In the genomic region with DNA sequence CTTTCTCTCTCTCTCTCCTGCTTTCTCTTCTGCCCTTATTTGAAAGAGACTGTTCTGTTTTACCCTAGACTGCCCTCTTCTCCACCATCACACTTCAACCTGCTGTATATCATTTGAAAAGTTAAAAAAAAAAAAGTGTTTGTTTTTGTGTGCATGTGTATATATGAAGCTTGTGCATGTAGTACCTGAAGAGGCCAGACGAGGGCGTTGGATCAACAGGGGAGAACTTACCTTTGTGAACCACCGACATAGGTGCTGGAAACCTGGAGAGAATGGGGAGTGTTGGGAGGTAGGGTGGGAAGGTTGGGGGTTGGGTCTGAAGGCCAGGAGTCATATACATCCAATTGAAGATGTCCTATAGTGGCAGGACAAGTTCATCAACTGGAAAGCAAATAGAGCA, we compare ENCODE assay signal across 12 mouse cellular contexts.
DNase-seq lines count a peak whose midpoint lies in the region; ATAC-seq and TF ChIP-seq lines count a peak whose summit lies in the region.
"Had no signal": no experiment of that assay in that cellular context is flagged by ENCODE, and none has a peak within 500 bp of the region (broad histone marks: within the 10 kb centered on the region; RNA-seq: fewer than 3 reads in every experiment).

No protein-coding gene starts in this region.

- H3K4me2 ChIP-seq in liver, postnatal 0 days (ENCODE audit: low read depth, low read length), result no peak overlapping the region
- H3K4me2 ChIP-seq: forebrain, embryonic 12.5 days; midbrain, embryonic 12.5 days had no signal

- H3K9ac ChIP-seq in MEL (ENCODE audit: control insufficient read depth, low read depth, low read length, poor library complexity, severe bottlenecking), result no peak overlapping the region
- H3K9ac ChIP-seq in liver, postnatal 0 days (replicated peaks), result no peak overlapping the region
- H3K9ac ChIP-seq: forebrain, embryonic 12.5 days; midbrain, embryonic 12.5 days had no signal

- no peak for ATAC-seq in liver, postnatal 0 days

- WGBS in liver, postnatal 0 days (ENCODE audit: insufficient replicate concordance), result 40% methylated on average over 3 of the region's 3 CpGs

- H3K27ac ChIP-seq in layer of hippocampus, adult 2 months, result no peak overlapping the region
- H3K27ac ChIP-seq in MEL (ENCODE audit: control insufficient read depth, low read depth, low read length), result no peak overlapping the region
- H3K27ac ChIP-seq in liver, postnatal 0 days (ENCODE audit: low read depth), result no peak overlapping the region
- H3K27ac ChIP-seq: forebrain, embryonic 12.5 days; midbrain, embryonic 12.5 days had no signal

- H3K36me3 ChIP-seq in MEL (ENCODE audit: control insufficient read depth in 1 of 2, insufficient read depth in 2 of 2, low read length in 2 of 2), result no peaks in the 10 kb centered on the region
- no peaks in the 10 kb centered on the region for H3K36me3 ChIP-seq in liver, postnatal 0 days (replicated peaks; ENCODE audit: insufficient read depth, low read length)
- H3K36me3 ChIP-seq: forebrain, embryonic 12.5 days; midbrain, embryonic 12.5 days had no signal

- H3K9me3 ChIP-seq in MEL (replicated peaks; ENCODE audit: insufficient read depth, low read length), result no peaks in the 10 kb centered on the region
- no peaks in the 10 kb centered on the region for H3K9me3 ChIP-seq in liver, postnatal 0 days (ENCODE audit: low read length)
- H3K9me3 ChIP-seq: forebrain, embryonic 12.5 days; midbrain, embryonic 12.5 days had no signal

- H3K4me1 ChIP-seq in MEL (ENCODE audit: control insufficient read depth in 1 of 2, insufficient read depth in 2 of 2, low read length in 2 of 2), result no peaks in the 10 kb centered on the region
- H3K4me1 ChIP-seq in liver, postnatal 0 days (ENCODE audit: insufficient read depth), result no peaks in the 10 kb centered on the region
- H3K4me1 ChIP-seq: forebrain, embryonic 12.5 days; midbrain, embryonic 12.5 days had no signal

- no peaks in the 10 kb centered on the region for H3K27me3 ChIP-seq in MEL (ENCODE audit: control insufficient read depth in 1 of 2, insufficient read depth in 2 of 2, low read length in 2 of 2)
- H3K27me3 ChIP-seq in liver, postnatal 0 days (ENCODE audit: insufficient read depth, low read length), result no peaks in the 10 kb centered on the region
- H3K27me3 ChIP-seq: forebrain, embryonic 12.5 days; midbrain, embryonic 12.5 days had no signal

- H3K4me3 ChIP-seq in layer of hippocampus, adult 2 months, result no peak overlapping the region
- no peak overlapping the region for H3K4me3 ChIP-seq in MEL (ENCODE audit: control insufficient read depth in 1 of 2, insufficient read depth in 1 of 2, low read depth in 2 of 2, low read length in 2 of 2)
- no peak overlapping the region for H3K4me3 ChIP-seq in liver, postnatal 0 days (ENCODE audit: low read depth, low read length)
- H3K4me3 ChIP-seq: forebrain, embryonic 12.5 days; midbrain, embryonic 12.5 days had no signal

- no peak for TF ChIP-seq EP300 in MEL (IDR thresholded peaks at IDR 0.05; ENCODE audit: low read depth in 1 of 2, low read length in 2 of 2)
- TF ChIP-seq EP300 in liver, postnatal 0 days (IDR thresholded peaks at IDR 0.05; ENCODE audit: low read depth), result no peak

- TF ChIP-seq RAD21 in MEL (IDR thresholded peaks at IDR 0.05; ENCODE audit: low read depth, low read length), result peak; percentile 17

- DNase-seq in cerebellum, adult 18-20 months, result peak; percentile 8 to 30
- no peak for DNase-seq in cerebellum, postnatal 4 days (ENCODE audit: low spot score in 2 of 2)
- no peak for DNase-seq in layer of hippocampus, adult 2 months (ENCODE audit: low spot score in 2 of 2)
- no peak for DNase-seq in layer of hippocampus, postnatal 14 days (ENCODE audit: low spot score in 2 of 2)
- peak; percentile 57 for DNase-seq in MEL (ENCODE audit: low read depth, low spot score)
- peak; percentile 53 for DNase-seq in liver, postnatal 0 days
- no peak for DNase-seq in right cerebral cortex, postnatal 25 days
- DNase-seq in left cerebral cortex, adult 11 months (ENCODE audit: low spot score), result no peak
- DNase-seq: spleen, adult 18-20 months; thymus, postnatal 36 days had no signal

- no peaks in the 10 kb centered on the region for H3K79me2 ChIP-seq in MEL (ENCODE audit: control insufficient read depth, insufficient read depth, low read length, poor library complexity)

- TF ChIP-seq CTCF in layer of hippocampus, adult 2 months (conservative IDR thresholded peaks at IDR 0.05), result peak; percentile 55
- TF ChIP-seq CTCF in MEL (IDR thresholded peaks at IDR 0.05 in 2 of 3, conservative IDR thresholded peaks at IDR 0.05 in 1 of 3; ENCODE audit: control insufficient read depth in 1 of 3, insufficient read depth in 1 of 3, low read depth in 2 of 3, low read length in 3 of 3, poor library complexity in 1 of 3, severe bottlenecking in 1 of 3), result peak; percentile 37 to 56 (median 52); a peak in 5 of 6 replicates
- peak; percentile 62 for TF ChIP-seq CTCF in liver, postnatal 0 days (IDR thresholded peaks at IDR 0.05; ENCODE audit: low read depth)

- no peak for TF ChIP-seq POLR2A in MEL (IDR thresholded peaks at IDR 0.05; ENCODE audit: control insufficient read depth in 1 of 2, insufficient read depth in 1 of 2, low read depth in 1 of 2, low read length in 2 of 2, poor library complexity in 1 of 2)

TF ChIP-seq in MEL, 35 proteins besides CTCF, POLR2A, EP300 and RAD21:
- TF ChIP-seq UBTF (IDR thresholded peaks at IDR 0.05; ENCODE audit: borderline replicate concordance, insufficient read depth, low read depth, low read length), result no peak
- TF ChIP-seq ZKSCAN1 (IDR thresholded peaks at IDR 0.05; ENCODE audit: low read depth, low read length), result no peak
- no peak for TF ChIP-seq POLR2AphosphoS2 (IDR thresholded peaks at IDR 0.05; ENCODE audit: low read length)
- TF ChIP-seq ZC3H11A (IDR thresholded peaks at IDR 0.05; ENCODE audit: low read depth, low read length), result 0 out of 2 replicates have a peak, but pooled peaks have one; percentile 4
- TF ChIP-seq USF1 (IDR thresholded peaks at IDR 0.05; ENCODE audit: low read depth, low read length), result no peak
- TF ChIP-seq NRF1 (IDR thresholded peaks at IDR 0.05; ENCODE audit: insufficient read depth, low read depth, low read length, poor library complexity, severe bottlenecking), result no peak
- TF ChIP-seq MAX (IDR thresholded peaks at IDR 0.05; ENCODE audit: low read length), result no peak
- no peak for TF ChIP-seq GABPA (IDR thresholded peaks at IDR 0.05; ENCODE audit: low read depth, low read length)
- TF ChIP-seq TCF12 (IDR thresholded peaks at IDR 0.05; ENCODE audit: low read depth, low read length), result no peak
- no peak for TF ChIP-seq ELF1 (IDR thresholded peaks at IDR 0.05; ENCODE audit: low read depth, low read length)
- TF ChIP-seq TAL1 (IDR thresholded peaks at IDR 0.05; ENCODE audit: low read length), result no peak
- TF ChIP-seq SMC3 (IDR thresholded peaks at IDR 0.05; ENCODE audit: low read depth, low read length), result peak; percentile 36
- peak; percentile 75 for TF ChIP-seq ZNF384 (IDR thresholded peaks at IDR 0.05; ENCODE audit: low read depth, low read length)
- TF ChIP-seq CHD2 (IDR thresholded peaks at IDR 0.05; ENCODE audit: low read length), result no peak
- TF ChIP-seq RCOR1 (IDR thresholded peaks at IDR 0.05; ENCODE audit: low read depth, low read length), result no peak

Comparison
In these comparisons a context has a peak if more than half of its experiments do, and no peak if none do; other contexts are left out.
1. DNase-seq: peak in cerebellum, adult 18-20 months (2 of 2), MEL (single experiment) and liver, postnatal 0 days (single experiment); none in cerebellum, postnatal 4 days (0 of 2), layer of hippocampus, adult 2 months (0 of 2), layer of hippocampus, postnatal 14 days (0 of 2), right cerebral cortex, postnatal 25 days (single experiment) and left cerebral cortex, adult 11 months (single experiment).
2. Peak in every context shown above with its lines, with median percentiles within 50 percentile points of each other: CTCF ChIP-seq.